Mouse (Mus musculus): ENCODE results near the gene Cnp.
A peak's percentile ranks its signal among the peaks of the same experiment; 100 is the strongest.
"Not testable (repeated sequence)": the region's sequence is repeated elsewhere in the genome, so short reads cannot be mapped to it uniquely, and the experiment has no call there.

The Cnp gene

DNA sequence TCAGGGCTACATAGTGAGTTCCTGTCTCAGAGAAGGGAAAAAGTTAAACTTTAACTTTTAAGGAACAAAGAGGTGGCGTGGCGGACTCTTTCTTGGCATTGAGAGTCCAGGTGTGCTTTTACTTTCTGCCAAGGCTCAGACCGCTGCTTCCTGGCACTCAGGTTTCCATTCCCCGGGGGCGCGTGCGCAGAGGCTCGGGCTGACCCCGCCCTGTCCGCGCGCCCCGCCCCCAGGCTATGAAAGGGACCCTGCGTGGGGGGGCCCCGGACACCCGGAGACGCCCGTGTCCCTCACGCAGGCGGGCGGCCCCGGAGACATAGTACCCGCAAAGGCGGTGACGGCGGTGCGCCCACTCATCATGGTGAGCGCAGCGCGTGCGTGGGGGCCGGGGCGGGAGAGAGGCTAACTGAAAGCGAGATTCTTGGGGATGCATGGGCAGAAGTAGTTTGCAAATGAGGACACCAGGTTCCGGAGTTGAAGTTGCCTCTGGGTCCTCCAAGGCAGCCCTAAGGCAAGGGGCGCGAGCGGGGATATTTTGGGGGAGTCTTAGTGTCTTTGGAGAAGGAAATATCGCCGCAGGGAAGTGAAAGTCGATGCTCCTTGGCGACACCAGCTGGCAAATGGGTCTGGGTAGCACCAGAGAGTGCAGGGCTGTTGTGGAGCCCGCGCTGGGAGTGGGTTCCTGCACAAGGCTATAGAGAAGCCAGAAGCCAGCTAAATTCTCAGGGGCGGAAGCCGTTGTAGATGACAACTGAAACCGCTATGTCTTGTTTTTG, at the start of gene Cnp:
Gene Cnp (plus strand): TSS at position 197 of the 776 bp plus-strand sequence.
- DNase-seq (ENCODE audit: low spot score), result peak; percentile 64

- DNase-seq (ENCODE audit: low spot score), result no peak
Observed at GRCm38 (mm10) chr11:100524987-100525630, 49.6 kb upstream of the Cnp start.

GRCm38 (mm10) chr11:100526052-100526816, 48.5 kb upstream of the Cnp start:
- peak; percentile 6 for DNase-seq (ENCODE audit: low spot score)

DNA sequence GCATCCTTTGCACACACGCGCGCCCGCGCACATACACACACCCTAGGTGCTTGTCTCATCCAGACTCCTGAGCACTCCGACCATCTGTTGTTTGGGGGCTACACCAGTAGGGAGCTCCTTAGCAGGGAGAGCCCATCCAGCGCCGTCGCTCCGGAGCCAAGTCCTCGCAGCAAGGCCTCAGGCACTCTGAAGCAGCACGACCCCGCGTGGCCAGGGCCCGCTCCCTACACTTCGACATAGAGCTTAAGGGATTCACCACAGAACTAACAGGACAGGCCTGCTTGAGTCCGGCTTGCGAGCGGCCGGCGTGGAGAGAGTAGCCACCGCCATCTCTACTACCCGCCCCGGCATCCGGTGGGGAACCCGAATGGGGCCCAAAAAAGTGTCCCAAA, 47.6 kb upstream of the Cnp start:
- DNase-seq (ENCODE audit: low spot score), result peak; percentile 78

- peak; percentile 99 for DNase-seq (ENCODE audit: low spot score)
Observed at GRCm38 (mm10) chr11:100527458-100528374, 47.0 kb upstream of the Cnp start, which contains the start of gene Acly. Gene Acly, minus strand, starts transcription at chr11:100528000.

- DNase-seq (ENCODE audit: low spot score), result no peak
Observed at GRCm38 (mm10) chr11:100528375-100529165, 46.1 kb upstream of the Cnp start.

GRCm38 (mm10) chr11:100533871-100534270, 40.8 kb upstream of the Cnp start:
- DNase-seq (ENCODE audit: low spot score), result no peak

DNA sequence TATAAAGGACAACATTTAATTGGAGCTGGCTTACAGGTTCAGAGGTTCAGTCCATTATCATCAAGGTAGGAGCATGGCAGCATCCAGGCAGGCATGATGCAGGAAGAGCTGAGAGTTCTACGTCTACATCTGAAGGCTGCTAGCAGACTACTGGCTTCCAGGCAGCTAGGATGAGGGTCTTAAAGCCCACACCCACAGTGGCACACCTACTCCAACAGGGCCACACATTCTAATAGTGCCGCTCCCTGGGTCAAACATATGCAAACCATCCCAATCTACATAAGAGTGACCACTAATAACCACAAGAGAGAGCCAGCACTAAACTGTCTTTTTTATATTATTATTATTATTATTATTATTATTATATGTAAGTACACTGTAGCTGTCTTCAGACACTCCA, 40.3 kb upstream of the Cnp start:
- DNase-seq (ENCODE audit: low spot score), result not testable (repeated sequence)

DNA sequence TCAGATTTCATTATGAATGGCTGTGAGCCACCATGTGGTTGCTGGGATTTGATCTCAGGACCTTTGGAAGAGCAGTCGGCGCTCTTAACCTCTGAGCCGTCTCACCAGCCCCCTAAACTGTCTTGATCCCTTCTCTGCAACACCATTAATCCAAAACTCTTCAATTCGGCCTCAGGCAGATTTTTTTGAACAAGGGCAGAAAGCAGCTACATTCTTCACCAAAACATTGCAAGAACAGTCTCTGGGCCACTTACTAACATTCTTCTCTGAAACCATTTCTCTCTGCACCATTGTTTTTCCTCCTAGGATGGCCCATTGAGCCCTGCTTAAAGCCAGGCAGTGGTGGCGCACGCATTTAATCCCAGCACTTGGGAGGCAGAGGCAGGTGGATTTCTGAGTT, 39.9 kb upstream of the Cnp start:
- not testable (repeated sequence) for DNase-seq (ENCODE audit: low spot score)

DNA sequence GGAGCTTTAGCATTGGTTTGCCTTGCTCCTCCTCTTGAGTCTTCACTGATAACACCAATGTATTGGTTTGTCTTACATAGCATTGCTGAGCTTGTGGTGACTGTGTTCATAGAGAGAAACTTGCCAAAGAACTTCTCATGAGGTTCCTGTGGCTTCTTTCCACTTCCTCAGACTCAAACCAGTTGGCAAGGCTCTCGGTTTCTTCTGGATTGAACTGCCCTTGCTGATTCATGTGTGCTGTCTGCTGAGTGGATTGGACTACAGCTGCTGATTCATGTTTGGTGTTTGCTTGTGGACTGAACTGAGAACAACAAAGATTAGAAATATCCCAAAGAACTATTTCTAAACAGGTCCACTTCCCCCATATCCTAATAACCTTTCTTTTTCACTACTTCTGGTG, 38.7 kb upstream of the Cnp start:
- no peak for DNase-seq (ENCODE audit: low spot score)

GRCm38 (mm10) chr11:100536466-100536865, 38.2 kb upstream of the Cnp start:
- no peak for DNase-seq (ENCODE audit: low spot score)

- no peak for DNase-seq (ENCODE audit: low spot score)
Observed at GRCm38 (mm10) chr11:100540966-100541365, 33.7 kb upstream of the Cnp start.

DNA sequence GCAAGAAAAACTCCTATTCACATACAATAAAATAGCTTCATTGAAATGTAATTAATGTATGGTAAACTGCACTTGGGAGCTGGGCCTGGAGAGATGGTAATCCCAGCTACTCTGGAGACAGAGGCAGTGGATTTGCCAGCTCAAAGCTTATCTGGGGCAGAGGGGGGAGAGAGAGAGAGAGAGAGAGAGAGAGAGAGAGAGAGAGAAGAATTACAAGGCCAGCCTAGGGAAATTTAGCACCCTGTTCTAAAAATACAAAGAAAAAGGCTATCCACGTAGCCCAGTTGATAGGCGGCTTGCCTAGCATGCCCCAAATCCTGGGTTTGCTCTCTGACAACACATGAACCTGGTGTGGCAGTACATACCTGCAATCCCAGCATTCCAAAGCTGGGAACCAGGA, 33.1 kb upstream of the Cnp start:
- no peak for DNase-seq (ENCODE audit: low spot score)

GRCm38 (mm10) chr11:100544832-100545745, 29.6 kb upstream of the Cnp start, which contains the start of gene Ttc25:
Gene Ttc25, plus strand, starts transcription at chr11:100545607.
- peak; percentile 93 for DNase-seq (ENCODE audit: low spot score)

DNA sequence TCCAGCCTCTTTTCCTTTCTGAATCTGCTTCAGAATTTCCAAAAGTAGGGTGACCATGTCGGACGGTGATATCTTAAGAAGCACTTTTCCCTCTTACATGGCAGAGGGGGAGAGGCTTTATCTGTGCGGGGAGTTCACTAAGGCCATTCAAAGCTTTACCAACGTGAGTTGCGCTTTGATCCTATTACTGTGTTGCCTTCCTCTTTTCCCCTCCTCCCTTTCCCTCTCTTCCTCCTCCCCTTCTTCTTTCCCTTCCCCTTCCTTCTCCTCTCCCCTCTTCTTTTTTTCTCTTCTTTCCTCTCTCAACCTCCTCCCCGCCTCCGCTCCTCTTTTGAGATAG, 29.0 kb upstream of the Cnp start:
- DNase-seq (ENCODE audit: low spot score), result no peak

GRCm38 (mm10) chr11:100546955-100547354, 27.7 kb upstream of the Cnp start:
- no peak for DNase-seq (ENCODE audit: low spot score)

DNA sequence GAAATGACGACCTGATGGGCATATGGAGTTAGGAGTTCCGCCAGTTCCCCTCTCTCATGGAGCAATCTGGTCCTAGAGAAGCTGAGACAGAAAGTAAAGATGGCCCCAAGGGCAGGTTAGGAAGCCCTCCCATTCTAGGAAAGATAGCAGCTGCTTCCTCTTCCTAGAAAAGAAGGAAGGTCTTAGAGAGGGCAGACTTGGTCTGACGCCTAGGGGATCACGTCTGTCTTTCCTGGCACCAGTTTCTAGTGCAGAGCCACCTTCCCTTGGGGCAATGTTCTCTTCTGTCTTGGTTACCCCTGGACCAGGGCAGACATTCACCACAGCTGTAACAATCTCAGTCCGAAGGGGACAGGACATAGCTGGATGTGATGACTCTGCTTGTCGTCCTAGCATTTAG, 26.6 kb upstream of the Cnp start:
- DNase-seq (ENCODE audit: low spot score), result no peak

GRCm38 (mm10) chr11:100549466-100549865, 25.2 kb upstream of the Cnp start:
- no peak for DNase-seq (ENCODE audit: low spot score)

DNA sequence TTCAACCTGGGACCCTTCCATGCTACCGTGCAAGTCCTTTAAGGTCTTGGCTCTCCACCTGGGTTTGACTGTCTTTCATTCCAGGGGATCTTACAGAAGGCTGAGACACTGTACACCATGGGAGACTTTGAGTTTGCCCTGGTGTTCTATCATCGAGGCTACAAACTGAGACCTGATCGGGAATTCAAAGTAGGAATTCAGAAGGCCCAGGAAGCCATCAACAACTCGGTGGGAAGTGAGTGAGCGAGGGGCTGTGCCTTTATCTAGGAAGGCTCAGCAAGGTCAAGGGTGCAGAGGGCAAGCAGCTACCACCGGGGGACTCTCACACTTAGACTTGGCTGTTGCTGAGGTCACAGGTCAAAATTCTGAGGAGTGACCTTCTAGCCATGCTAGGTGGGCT, 24.6 kb upstream of the Cnp start:
- no peak for DNase-seq (ENCODE audit: low spot score)

GRCm38 (mm10) chr11:100552842-100553241, 21.9 kb upstream of the Cnp start:
- no peak for DNase-seq (ENCODE audit: low spot score)

Data from retina, embryonic 14.5 days (tissue).